Mouse (Mus musculus) kidney, embryonic 15.5 days (tissue): ENCODE results near the gene Spindoc. TPM values are rescaled to one million over a fixed set of nuclear protein-coding genes. Genes with fewer than 3 reads are reported as not detected.
"Not testable (repeated sequence)": the region's sequence is repeated elsewhere in the genome, so short reads cannot be mapped to it uniquely, and the experiment has no call there.

Experiments used
- ATAC-seq: fragments of 200-750 bp; cut with Nextera tagmentation; replicated peaks from 2 replicates; pipeline ENCODE4 v1.8.0; 2017; ENCODE audit warnings: moderate TSS enrichment; ENCODE audit not compliant: low FRiP score
- H3K27ac ChIP-seq: fragments of 300-500 bp; sonication (generic); 2 replicates; pipeline ENCODE4 v1.5.1; 2015; ENCODE audit warnings: mild to moderate bottlenecking, inconsistent platforms
- H3K27me3 ChIP-seq: fragments of 300-500 bp; sonication (generic); 2 replicates; pipeline ENCODE4 v1.6.1; 2015; ENCODE audit warnings: inconsistent platforms
- H3K36me3 ChIP-seq: fragments of 300-500 bp; sonication (generic); 2 replicates; pipeline ENCODE4 v1.6.1; 2015; ENCODE audit warnings: inconsistent platforms
- H3K4me1 ChIP-seq: fragments of 300-500 bp; sonication (generic); 2 replicates; pipeline ENCODE4 v1.6.1; 2015; ENCODE audit warnings: inconsistent platforms
- H3K4me2 ChIP-seq: fragments of 300-500 bp; sonication (generic); 2 replicates; pipeline ENCODE4 v1.6.1; 2015; ENCODE audit warnings: moderate library complexity, mild to moderate bottlenecking, inconsistent platforms
- H3K4me3 ChIP-seq: fragments of 300-500 bp; sonication (generic); replicated peaks from 2 replicates; pipeline ENCODE4 v1.5.1; 2015; ENCODE audit warnings: mild to moderate bottlenecking, inconsistent platforms
- H3K9ac ChIP-seq: fragments of 300-500 bp; sonication (generic); 2 replicates; pipeline ENCODE4 v1.6.1; 2015; ENCODE audit warnings: mild to moderate bottlenecking, inconsistent platforms
- H3K9me3 ChIP-seq: fragments of 300-500 bp; sonication (generic); replicated peaks from 2 replicates; pipeline ENCODE4 v1.6.1; 2016; ENCODE audit warnings: inconsistent platforms
- WGBS: fragments of 180-500 bp; shearing (Covaris S2); methylation state at CpG from one replicate; pipeline ENCODE4 v1.1.7; 2015; ENCODE audit warnings: mixed read lengths; 5-methylcytosine and 5-hydroxymethylcytosine counted together
- polyA plus RNA-seq: library from polyadenylated mRNA; unstranded; fragments of >200 nt; fragmentation: Nextera tagmentation; extraction: Ambion mirVana; gene quantifications from 2 replicates; pipeline ENCODE4 v1.2.1, GENCODE M21; 2015

The Spindoc gene
- polyA plus RNA-seq, 1 experiment from 2014 or later: 33.9 TPM

DNA sequence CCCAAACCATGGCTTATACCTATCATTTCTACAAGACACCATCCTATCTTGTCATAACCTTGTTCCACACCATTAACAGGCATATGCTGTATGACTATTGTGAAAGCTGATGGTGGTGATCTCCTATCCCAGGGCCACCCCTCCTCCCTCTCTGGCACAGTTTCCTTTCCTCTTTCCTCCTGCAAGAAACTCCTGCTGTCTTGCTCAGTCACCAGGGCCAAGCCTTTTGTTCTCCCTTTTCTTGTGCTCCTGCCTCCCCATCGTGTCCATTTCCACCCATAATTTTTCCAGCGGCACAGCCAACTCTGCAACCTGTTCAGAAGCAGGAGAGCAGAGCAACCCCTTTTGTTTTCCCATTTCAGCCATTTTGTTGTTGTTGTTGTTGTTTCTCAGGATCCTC, 3.2 kb upstream of the Spindoc start:
- Histone ChIP-seq H3K27me3 (no peaks in the 10 kb centered on the region), H3K9ac (no peak overlapping the region), H3K4me1 (peaks cover 19% of the 10 kb centered on the region), H3K4me3 (no peak overlapping the region), H3K4me2 (no peak overlapping the region), H3K9me3 (peaks cover 8% of the 10 kb centered on the region; the same call in 1 of the 2 replicates), H3K36me3 (0 out of 2 replicates have a peak, but pooled peaks cover 5% of the 10 kb centered on the region), H3K27ac (no peak overlapping the region)
- WGBS: 68% methylated on average over 2 of the region's 2 CpGs
- no peak for ATAC-seq

DNA sequence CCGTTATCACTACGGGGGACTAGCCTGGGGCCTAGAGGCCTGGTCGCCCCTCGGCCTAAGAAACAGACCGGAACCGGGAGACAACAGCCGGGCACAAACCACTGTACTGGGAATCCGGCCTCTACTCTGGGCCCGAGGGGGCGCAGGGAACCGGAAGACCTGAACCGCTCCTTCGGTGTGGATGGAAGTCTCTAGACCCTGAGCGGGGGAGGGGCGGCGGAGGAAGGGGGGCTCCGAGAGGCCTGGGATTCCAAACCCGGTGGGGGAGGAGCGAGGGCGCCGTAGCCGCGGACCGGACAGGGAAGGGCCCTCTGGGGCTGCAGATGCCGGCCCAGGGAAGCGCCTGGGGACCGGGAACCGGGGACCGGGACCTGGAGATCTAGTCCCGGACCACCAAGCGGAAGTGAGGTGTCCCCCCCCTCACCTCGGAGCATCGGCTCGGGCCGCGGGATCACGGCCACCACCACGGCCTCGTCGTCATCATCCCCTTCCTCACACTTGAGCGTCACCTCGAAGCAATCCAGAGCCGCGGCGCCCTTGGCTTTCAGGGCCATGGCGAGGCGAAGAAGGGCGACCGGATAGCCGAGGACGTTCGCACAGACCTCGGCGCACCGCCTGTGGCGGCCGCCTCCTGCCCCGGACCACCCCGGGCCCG, 419 bp downstream of the Spindoc start:
- H3K36me3 ChIP-seq: peaks cover 14% of the 10 kb centered on the region
- peak; percentile 68 for ATAC-seq
- under 1% methylated on average over 60 of the region's 60 CpGs for WGBS
- peak overlapping the region; percentile 90 for H3K9ac ChIP-seq
- peak overlapping the region; percentile 84 for H3K4me2 ChIP-seq
- peaks cover 5% of the 10 kb centered on the region; the same call in 1 of the 2 replicates for H3K9me3 ChIP-seq
- H3K4me3 ChIP-seq: peak overlapping the region; percentile 79
- H3K4me1 ChIP-seq: peaks cover 34% of the 10 kb centered on the region
- H3K27me3 ChIP-seq: no peaks in the 10 kb centered on the region
- H3K27ac ChIP-seq: peak overlapping the region; percentile 95

DNA sequence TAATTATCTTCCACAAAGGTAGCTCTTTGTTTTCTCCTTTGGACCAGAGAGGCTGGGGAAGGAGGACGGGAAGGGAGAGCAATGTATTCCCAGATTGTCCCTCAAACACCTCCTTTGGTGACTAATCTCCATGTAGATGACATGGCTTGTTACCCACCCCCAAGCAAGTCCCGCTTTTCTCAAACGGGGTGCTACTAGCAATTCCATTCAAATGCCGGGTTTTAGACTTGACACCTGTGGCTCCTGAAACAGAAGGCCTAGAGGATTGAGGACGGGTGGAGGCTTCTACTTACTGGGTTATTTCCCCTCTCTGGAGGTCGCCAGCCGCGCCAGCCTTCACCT, 917 bp downstream of the Spindoc start:
- H3K27ac ChIP-seq: peak overlapping the region; percentile 95
- no peak for ATAC-seq
- peaks cover 34% of the 10 kb centered on the region for H3K4me1 ChIP-seq
- 1% methylated on average over 8 of the region's 8 CpGs for WGBS
- peaks cover 14% of the 10 kb centered on the region for H3K36me3 ChIP-seq
- no peaks in the 10 kb centered on the region for H3K27me3 ChIP-seq
- H3K4me2 ChIP-seq: peak overlapping the region; percentile 84
- peak overlapping the region; percentile 79 for H3K4me3 ChIP-seq
- H3K9me3 ChIP-seq: peaks cover 5% of the 10 kb centered on the region; the same call in 1 of the 2 replicates
- peak overlapping the region; percentile 90 for H3K9ac ChIP-seq

DNA sequence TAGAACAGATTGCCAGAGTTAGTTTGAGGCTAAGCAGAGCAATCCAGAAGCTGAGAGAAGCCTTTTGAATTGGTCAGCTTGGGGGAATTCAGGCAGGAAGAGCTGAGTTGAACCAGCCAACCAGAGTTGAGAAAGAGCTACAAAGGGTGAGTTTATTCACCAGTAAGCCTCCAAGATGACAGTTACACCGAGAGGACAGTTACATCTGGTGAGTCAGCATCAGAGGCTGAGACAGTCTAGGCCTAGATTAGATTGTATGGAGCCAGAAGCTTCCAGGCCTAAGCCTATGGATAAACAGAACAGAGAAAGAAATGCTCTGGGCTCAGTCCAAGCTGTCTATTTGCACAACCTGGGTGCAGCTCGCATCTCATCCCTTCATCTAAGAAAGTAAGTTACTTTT, 5.2 kb downstream of the Spindoc start:
- Histone ChIP-seq H3K4me1 (peaks cover 21% of the 10 kb centered on the region), H3K9me3 (no peaks in the 10 kb centered on the region), H3K4me2 (no peak overlapping the region), H3K9ac (no peak overlapping the region), H3K36me3 (peaks cover 49% of the 10 kb centered on the region), H3K4me3 (no peak overlapping the region), H3K27me3 (no peaks in the 10 kb centered on the region), H3K27ac (no peak overlapping the region)
- WGBS: 75% methylated on average over 2 of the region's 2 CpGs
- no peak for ATAC-seq

DNA sequence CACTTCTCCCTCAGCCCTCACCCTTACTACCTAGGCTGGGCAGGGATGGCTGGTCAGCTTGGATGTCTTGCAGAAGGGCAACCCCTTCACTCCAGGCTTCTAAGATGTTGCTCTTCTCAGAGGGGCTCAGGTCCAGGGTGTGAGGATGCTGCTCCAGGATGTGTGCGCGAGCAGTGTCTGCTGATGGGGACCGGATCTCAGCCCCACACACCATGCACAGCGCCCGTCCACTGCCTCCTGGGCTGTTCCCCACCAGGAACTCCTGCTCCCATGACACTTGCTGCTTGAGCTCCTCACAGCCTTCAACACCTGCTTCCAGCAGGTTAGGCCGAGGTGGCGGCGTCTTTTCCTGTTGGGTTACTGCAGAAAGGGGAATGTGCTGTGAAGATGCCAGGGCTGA, 8.3 kb downstream of the Spindoc start:
- Histone ChIP-seq H3K27me3 (no peaks in the 10 kb centered on the region), H3K9ac (no peak overlapping the region), H3K4me3 (no peak overlapping the region), H3K27ac (no peak overlapping the region), H3K36me3 (peaks cover 77% of the 10 kb centered on the region), H3K9me3 (no peaks in the 10 kb centered on the region), H3K4me1 (peaks cover 3% of the 10 kb centered on the region; the same call in 1 of the 2 replicates), H3K4me2 (no peak overlapping the region)
- no peak for ATAC-seq
- 97% methylated on average over 8 of the region's 8 CpGs for WGBS

DNA sequence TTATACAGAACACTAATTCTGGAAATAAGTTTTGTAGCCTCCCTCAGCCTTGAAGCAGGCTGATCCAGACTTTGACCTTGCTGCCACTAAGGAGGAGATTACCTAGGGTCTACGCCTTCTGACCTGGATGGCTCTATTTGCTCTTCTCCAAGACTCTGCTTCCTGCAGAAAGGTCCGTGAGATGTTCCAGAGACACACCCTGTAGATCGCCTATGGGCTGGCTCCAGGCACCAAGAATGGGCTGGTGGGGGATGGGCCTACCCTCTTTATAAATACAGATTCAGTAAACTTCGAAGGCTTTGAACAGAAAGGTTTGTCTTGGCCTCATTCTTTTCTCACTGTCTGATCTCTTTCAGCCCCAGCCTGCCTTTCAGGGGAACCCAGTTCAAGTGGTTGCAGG, 13.3 kb downstream of the Spindoc start:
- WGBS: 89% methylated on average over 4 of the region's 4 CpGs
- H3K4me1 ChIP-seq, ATAC-seq, H3K9ac ChIP-seq, H3K27ac ChIP-seq, H3K27me3 ChIP-seq, H3K9me3 ChIP-seq, H3K4me3 ChIP-seq, H3K4me2 ChIP-seq: not testable (repeated sequence)
- H3K36me3 ChIP-seq: peaks cover 84% of the 10 kb centered on the region

DNA sequence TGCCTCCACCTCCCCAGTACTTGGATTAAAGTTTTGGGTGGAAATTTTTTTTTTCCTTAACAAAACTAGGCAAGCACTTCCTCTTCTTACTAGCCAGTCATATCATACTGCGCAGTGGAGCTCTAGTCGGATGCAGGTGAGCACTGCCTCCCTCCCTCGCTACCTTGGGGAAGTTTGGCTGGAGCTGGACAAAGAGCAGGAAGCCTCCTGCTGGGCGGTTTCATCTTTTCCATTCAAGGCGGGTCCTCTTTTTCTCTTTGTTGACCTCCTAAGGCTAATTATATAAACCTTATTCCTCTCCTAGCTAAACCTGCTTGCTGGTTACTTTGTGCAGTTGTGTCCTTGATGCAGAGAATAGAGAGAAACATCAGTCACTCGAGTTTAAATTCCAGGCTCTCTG, 29.2 kb downstream of the Spindoc start:
- H3K36me3 ChIP-seq: peaks cover 28% of the 10 kb centered on the region
- H3K27me3 ChIP-seq: no peaks in the 10 kb centered on the region
- H3K9me3 ChIP-seq: no peaks in the 10 kb centered on the region
- ATAC-seq: no peak
- H3K4me1 ChIP-seq: no peaks in the 10 kb centered on the region
- no peak overlapping the region for H3K4me3 ChIP-seq
- no peak overlapping the region for H3K9ac ChIP-seq
- no peak overlapping the region for H3K4me2 ChIP-seq
- H3K27ac ChIP-seq: no peak overlapping the region
- 63% methylated on average over 6 of the region's 6 CpGs for WGBS

DNA sequence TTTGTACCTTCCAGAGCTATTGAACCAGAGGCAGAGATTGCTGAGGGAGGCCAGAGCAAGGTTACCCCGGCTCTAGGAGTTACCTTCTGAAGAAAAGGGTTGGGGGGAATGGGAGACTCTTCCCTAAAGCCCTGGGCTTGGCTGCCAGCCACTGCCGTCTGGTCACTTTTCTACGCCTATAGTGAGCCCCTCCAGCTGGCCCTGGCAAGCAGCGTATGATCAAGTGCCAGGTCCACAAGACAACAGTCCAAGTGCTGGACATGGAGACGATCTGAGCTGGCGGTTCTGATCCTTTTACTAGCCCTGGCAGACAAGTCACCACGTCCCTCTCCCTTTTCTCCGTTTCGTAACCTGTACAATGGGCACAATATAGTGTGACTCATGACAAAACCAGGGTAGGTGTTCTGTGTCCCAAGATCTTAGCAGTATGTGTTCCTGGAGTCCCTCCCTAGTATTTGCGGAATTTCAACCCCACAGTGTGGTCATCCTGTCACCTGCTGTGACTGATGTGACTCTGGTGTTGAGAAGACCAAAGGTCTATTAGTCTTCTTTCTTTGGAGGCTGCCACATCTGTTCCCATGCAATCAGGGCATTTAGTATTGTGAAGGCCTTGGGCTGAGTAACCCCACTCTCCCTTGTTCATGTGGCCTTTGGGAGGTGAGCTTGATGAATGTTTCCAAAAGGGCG, 29.8 kb downstream of the Spindoc start:
- Histone ChIP-seq H3K4me2 (no peak overlapping the region), H3K4me1 (no peaks in the 10 kb centered on the region), H3K4me3 (no peak overlapping the region), H3K9ac (no peak overlapping the region), H3K27me3 (no peaks in the 10 kb centered on the region), H3K27ac (no peak overlapping the region), H3K9me3 (no peaks in the 10 kb centered on the region), H3K36me3 (peaks cover 21% of the 10 kb centered on the region)
- 78% methylated on average over 11 of the region's 11 CpGs for WGBS
- ATAC-seq: no peak

DNA sequence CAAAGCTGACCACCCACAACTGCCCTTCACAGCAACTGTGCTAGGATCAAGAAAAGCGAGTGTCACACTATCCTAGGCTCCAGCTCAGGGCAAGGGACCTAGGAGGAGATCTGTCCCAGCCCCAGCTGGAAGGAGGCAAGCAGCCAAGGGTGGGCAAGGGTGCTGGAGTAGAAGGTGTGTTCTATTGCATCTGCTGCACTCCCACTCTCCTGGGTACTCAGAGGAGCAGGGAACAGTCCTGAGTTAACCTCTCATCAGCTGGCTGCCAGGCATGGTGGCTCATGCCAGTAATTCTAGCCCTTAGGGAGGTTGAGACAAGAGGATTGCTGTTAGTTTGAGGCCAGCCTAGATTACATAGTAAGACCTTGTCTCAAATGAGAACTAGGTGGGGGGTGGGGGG, 32.8 kb downstream of the Spindoc start:
- Histone ChIP-seq H3K27me3 (no peaks in the 10 kb centered on the region), H3K4me1 (no peaks in the 10 kb centered on the region), H3K36me3 (no peaks in the 10 kb centered on the region), H3K4me3 (no peak overlapping the region), H3K9ac (no peak overlapping the region), H3K9me3 (no peaks in the 10 kb centered on the region), H3K27ac (no peak overlapping the region), H3K4me2 (no peak overlapping the region)
- WGBS: 50% methylated on average over 1 of the region's 1 CpGs
- ATAC-seq: no peak

DNA sequence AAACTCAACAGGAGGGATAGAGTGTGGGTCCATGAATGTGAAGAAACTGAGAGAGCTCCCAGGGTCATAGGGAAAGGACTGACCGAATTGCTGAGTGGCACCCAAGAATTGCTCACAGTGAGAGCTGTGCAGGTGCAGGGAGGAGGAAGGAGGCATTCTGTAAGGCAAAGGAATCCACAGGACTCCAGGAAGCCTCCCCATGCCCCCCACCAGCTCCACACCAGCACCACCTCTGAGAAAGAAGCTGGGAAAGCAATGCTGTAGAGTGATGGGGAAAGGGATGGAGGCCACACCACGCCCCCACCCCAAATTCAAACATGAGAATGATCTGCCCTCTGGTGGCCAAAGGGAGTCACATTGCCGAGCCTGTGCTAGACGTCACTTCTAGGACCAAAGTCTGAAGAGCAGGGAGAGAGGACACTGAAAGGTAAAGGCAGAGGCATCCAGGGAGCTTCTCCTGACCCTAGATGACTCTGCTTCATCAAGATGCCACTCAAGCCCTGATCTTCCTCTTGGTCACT, 37.5 kb downstream of the Spindoc start:
- no peaks in the 10 kb centered on the region for H3K9me3 ChIP-seq
- H3K36me3 ChIP-seq: no peaks in the 10 kb centered on the region
- 23% methylated on average over 4 of the region's 4 CpGs for WGBS
- peaks cover 9% of the 10 kb centered on the region for H3K4me1 ChIP-seq
- no peak for ATAC-seq
- H3K4me3 ChIP-seq: no peak overlapping the region
- no peak overlapping the region for H3K4me2 ChIP-seq
- no peak overlapping the region for H3K9ac ChIP-seq
- H3K27ac ChIP-seq: no peak overlapping the region
- no peaks in the 10 kb centered on the region for H3K27me3 ChIP-seq

DNA sequence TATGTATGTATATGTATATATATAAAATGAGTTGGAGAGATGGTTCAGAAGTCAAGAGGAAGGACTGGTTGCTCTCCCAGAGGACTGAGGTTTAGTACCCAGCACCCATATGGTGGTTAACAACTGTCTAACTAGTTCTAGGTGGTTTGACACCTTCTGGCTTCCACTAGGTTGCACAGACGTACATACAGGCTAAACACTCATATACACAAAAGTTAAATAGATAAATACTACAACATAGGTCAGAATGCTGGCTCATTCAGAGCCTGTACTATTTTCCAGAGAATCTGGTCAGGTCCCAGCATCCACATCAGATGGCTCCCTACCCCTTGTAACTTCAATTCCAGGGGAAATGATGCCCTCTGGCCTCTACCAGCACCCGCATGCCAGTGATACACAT, 40.1 kb downstream of the Spindoc start:
- no peak overlapping the region for H3K4me2 ChIP-seq
- peaks cover 35% of the 10 kb centered on the region for H3K4me1 ChIP-seq
- H3K9ac ChIP-seq: peak overlapping the region; percentile 59; the same call in 1 of the 2 replicates
- no peak overlapping the region for H3K4me3 ChIP-seq
- WGBS: 82% methylated on average over 2 of the region's 2 CpGs
- H3K27ac ChIP-seq: no peak overlapping the region
- H3K27me3 ChIP-seq: no peaks in the 10 kb centered on the region
- no peaks in the 10 kb centered on the region for H3K9me3 ChIP-seq
- no peak for ATAC-seq
- no peaks in the 10 kb centered on the region for H3K36me3 ChIP-seq

DNA sequence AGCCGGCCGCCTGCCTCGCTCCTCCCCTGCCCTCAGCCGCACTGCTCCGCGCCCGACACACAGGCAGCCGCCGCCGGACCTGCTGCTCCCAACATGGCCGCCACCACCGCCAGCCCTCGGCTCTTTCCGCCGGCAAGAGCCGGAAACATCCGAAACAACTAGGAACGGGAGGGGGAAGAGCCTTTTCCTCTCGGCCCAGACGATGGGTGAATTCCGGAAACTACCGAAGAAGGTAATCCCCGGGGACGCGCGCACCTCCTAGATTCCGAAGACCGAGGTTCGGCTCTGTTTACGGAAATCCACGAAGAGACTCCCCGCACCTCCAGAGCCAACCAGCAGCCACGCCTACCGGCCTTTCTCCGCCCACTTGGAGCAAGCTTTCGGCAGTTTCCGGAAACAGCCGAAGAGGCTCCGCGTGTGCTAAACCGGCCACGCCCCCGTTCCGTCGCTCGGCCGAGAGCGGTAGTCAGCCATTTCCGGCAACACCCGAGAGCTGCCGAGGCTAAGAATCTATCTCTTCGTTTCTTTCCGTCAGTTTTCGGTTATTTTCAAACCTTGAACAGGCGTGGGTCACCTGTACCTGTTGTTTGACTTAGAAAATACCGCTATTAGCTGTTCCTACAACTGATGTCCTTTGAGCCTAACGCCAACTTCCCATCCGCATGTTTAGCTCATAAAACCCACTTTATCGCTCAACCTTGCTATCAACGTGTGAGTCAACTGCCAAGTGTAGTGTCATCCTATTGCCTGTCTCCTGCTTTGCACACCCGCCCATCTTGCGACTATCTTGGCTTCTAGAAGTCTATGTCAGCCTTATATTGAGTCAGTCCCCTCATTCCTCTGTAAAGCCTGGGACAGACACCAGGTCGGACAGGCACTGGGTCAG, 41.0 kb downstream of the Spindoc start, which contains the start of gene Mark2:
TSS of gene Mark2 (minus strand) at position 349 of the 886 bp plus-strand sequence.
- Histone ChIP-seq H3K4me3 (peak within 1 kb of the TSS; percentile 93), H3K9ac (peak within 1 kb of the TSS; percentile 84), H3K27ac (peak within 1 kb of the TSS; percentile 92), H3K36me3 (no peaks in the 10 kb centered on the region), H3K4me1 (peaks cover 39% of the 10 kb centered on the region), H3K9me3 (no peaks in the 10 kb centered on the region), H3K27me3 (no peaks in the 10 kb centered on the region), H3K4me2 (peak within 1 kb of the TSS; percentile 86)
- ATAC-seq: peak; percentile 95
- 2% methylated on average over 60 of the region's 63 CpGs for WGBS
